Mouse (Mus musculus) hindbrain, embryonic 10.5 days (tissue): Measurements from ENCODE around the gene Lcn12. TPM values are rescaled to one million over a fixed set of nuclear protein-coding genes. Genes with fewer than 3 reads are reported as not detected.

Experiments used
- DNase-seq: peaks from one replicate; pipeline ENCODE4 v3.0.0-alpha.2; 2017; ENCODE audit warnings: low spot score
- H3K27ac ChIP-seq: fragments of 300-500 bp; sonication (generic); 2 replicates; pipeline ENCODE4 v1.5.1; 2016; ENCODE audit warnings: mild to moderate bottlenecking, moderate library complexity
- H3K27me3 ChIP-seq: fragments of 300-500 bp; sonication (generic); 2 replicates; pipeline ENCODE4 v1.6.1; 2016; ENCODE audit warnings: mild to moderate bottlenecking; ENCODE audit not compliant: poor library complexity, insufficient read depth, severe bottlenecking
- H3K36me3 ChIP-seq: fragments of 300-500 bp; sonication (generic); 2 replicates; pipeline ENCODE4 v1.6.1; 2016; ENCODE audit warnings: mild to moderate bottlenecking, moderate library complexity
- H3K4me1 ChIP-seq: fragments of 300-500 bp; sonication (generic); replicated peaks from 2 replicates; pipeline ENCODE4 v1.6.1; 2016; ENCODE audit warnings: mild to moderate bottlenecking
- H3K4me3 ChIP-seq: fragments of 300-500 bp; sonication (generic); 2 replicates; pipeline ENCODE4 v1.5.1; 2016; ENCODE audit warnings: mild to moderate bottlenecking, moderate library complexity
- H3K9me3 ChIP-seq: fragments of 300-500 bp; sonication (generic); 2 replicates; pipeline ENCODE4 v1.6.1; 2016; ENCODE audit warnings: mild to moderate bottlenecking, moderate library complexity
- WGBS: fragments of 180-500 bp; shearing (Covaris S2); methylation state at CpG from one replicate; pipeline ENCODE4 v1.1.7; 2016; 5-methylcytosine and 5-hydroxymethylcytosine counted together
- polyA plus RNA-seq: library from polyadenylated mRNA; unstranded; fragments of >200 nt; fragmentation: Nextera tagmentation; extraction: Ambion mirVana; gene quantifications from 2 replicates; pipeline ENCODE4 v1.2.1, GENCODE M21; 2016

The Lcn12 gene
- polyA plus RNA-seq, 1 experiment from 2014 or later, result not detected

DNA sequence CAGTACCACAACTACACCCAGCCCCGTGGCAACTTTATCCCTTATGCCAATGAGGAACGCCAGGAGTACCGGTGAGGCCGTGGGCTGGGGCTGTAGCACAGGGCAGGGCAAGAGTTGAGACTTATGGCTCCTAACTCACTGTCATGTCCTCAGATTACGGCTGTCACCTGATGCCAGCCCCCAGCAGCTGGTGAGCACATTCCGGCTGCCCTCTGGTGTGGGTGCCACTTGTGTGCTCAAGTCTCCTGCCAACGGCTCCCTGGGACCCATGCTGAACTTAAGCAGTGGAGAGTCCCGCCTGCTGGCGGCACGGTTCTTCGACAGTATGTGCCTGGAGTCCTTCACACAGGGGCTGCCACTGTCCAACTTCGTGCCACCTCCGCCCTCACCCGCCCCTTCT lies 51.0 kb downstream of the Lcn12 start:
- WGBS, result 90% methylated on average over 14 of the region's 14 CpGs
- no peaks in the 10 kb centered on the region for H3K9me3 ChIP-seq
- H3K4me3 ChIP-seq, result no peak overlapping the region
- no peaks in the 10 kb centered on the region for H3K27me3 ChIP-seq
- no peak overlapping the region for H3K27ac ChIP-seq
- no peak for DNase-seq
- peaks cover 92% of the 10 kb centered on the region for H3K36me3 ChIP-seq
- no peaks in the 10 kb centered on the region for H3K4me1 ChIP-seq

DNA sequence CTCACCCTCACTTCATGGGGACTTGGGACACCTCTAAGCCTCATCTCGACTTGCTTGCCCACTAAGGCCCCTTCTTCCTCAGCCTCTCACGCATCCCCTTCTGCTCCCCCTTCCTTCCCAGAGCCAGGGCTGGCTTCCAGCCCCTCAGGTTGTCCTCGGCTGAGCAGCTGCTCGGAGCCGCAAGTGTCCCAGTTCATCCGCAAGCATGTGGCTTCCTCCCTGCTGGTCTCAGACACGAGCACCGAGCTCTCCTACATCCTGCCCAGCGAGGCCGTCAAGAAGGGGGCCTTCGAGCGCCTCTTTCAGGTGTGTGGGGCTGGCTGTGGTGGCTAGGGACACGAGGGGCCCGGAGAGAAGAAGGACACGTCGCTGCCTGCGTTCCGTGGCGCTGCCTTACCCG lies 52.6 kb downstream of the Lcn12 start:
- Histone ChIP-seq H3K4me3 (no peak overlapping the region), H3K27ac (no peak overlapping the region), H3K27me3 (no peaks in the 10 kb centered on the region), H3K9me3 (no peaks in the 10 kb centered on the region), H3K4me1 (no peaks in the 10 kb centered on the region), H3K36me3 (peaks cover 91% of the 10 kb centered on the region)
- WGBS, result 86% methylated on average over 20 of the region's 20 CpGs
- no peak for DNase-seq

Other genes starting within 250 kb of the Lcn12 start
- 5.7 and 6.2 TPM in 2 replicates for gene AL732309.1, start 247.0 kb downstream of the Lcn12 start, polyA plus RNA-seq
- gene Tmem203, start 238.5 kb downstream of the Lcn12 start, polyA plus RNA-seq, result 18.7 and 20.3 TPM in 2 replicates
- gene Tprn, start 231.3 kb downstream of the Lcn12 start, polyA plus RNA-seq, result 8.1 and 9.5 TPM in 2 replicates
- gene Ssna1, start 221.5 kb downstream of the Lcn12 start, polyA plus RNA-seq, result 248 and 259 TPM in 2 replicates
- gene Anapc2, start 221.4 kb downstream of the Lcn12 start, polyA plus RNA-seq, result 150 and 156 TPM in 2 replicates
- gene Tmem210, start 205.8 kb downstream of the Lcn12 start, polyA plus RNA-seq, result not detected in 2 replicates
- gene Lrrc26, start 204.0 kb downstream of the Lcn12 start, polyA plus RNA-seq, result not detected in 2 replicates
- 1.2 and 4.5 TPM in 2 replicates for gene Grin1, start 174.7 kb downstream of the Lcn12 start, polyA plus RNA-seq
- 57.4 and 58.7 TPM in 2 replicates for gene Man1b1, start 161.6 kb downstream of the Lcn12 start, polyA plus RNA-seq
- gene Dpp7, start 137.6 kb downstream of the Lcn12 start, polyA plus RNA-seq, result 21.1 and 21.8 TPM in 2 replicates
- 7.4 and 10.1 TPM in 2 replicates for gene Uap1l1, start 128.2 kb downstream of the Lcn12 start, polyA plus RNA-seq
- 71.6 and 75.1 TPM in 2 replicates for gene Sapcd2, start 121.6 kb downstream of the Lcn12 start, polyA plus RNA-seq
- 0.31 TPM in 1 of 2 replicates, not detected in the other for gene Entpd2, start 98.0 kb downstream of the Lcn12 start, polyA plus RNA-seq
- gene Npdc1, start 94.6 kb downstream of the Lcn12 start, polyA plus RNA-seq, result 75.1 and 155 TPM in 2 replicates
- not detected in 2 replicates for gene Fut7, start 70.6 kb downstream of the Lcn12 start, polyA plus RNA-seq
- gene Abca2, start 65.2 kb downstream of the Lcn12 start, polyA plus RNA-seq, result 5.7 and 5.9 TPM in 2 replicates
- gene Clic3, start 37.1 kb downstream of the Lcn12 start, polyA plus RNA-seq, result 0.90 and 1.2 TPM in 2 replicates
- 17.0 and 31.3 TPM in 2 replicates for gene Paxx, start 32.8 kb downstream of the Lcn12 start, polyA plus RNA-seq
- 0.49 and 1.7 TPM in 2 replicates for gene Ptgds, start 23.9 kb downstream of the Lcn12 start, polyA plus RNA-seq
- gene Fbxw5, start 6.8 kb upstream of the Lcn12 start, polyA plus RNA-seq, result 88.3 and 109 TPM in 2 replicates
- 5.8 and 6.0 TPM in 2 replicates for gene C8g, start 7.8 kb upstream of the Lcn12 start, polyA plus RNA-seq
- 38.2 and 40.1 TPM in 2 replicates for gene Traf2, start 53.0 kb upstream of the Lcn12 start, polyA plus RNA-seq
- 376 and 388 TPM in 2 replicates for gene Edf1, start 63.9 kb upstream of the Lcn12 start, polyA plus RNA-seq
- gene Mamdc4, start 80.9 kb upstream of the Lcn12 start, polyA plus RNA-seq, result 1.4 and 3.8 TPM in 2 replicates
- 163 and 189 TPM in 2 replicates for gene Phpt1, start 81.3 kb upstream of the Lcn12 start, polyA plus RNA-seq
- 0.05 and 0.44 TPM in 2 replicates for gene Ajm1, start 87.8 kb upstream of the Lcn12 start, polyA plus RNA-seq
- gene Rabl6, start 114.6 kb upstream of the Lcn12 start, polyA plus RNA-seq, result 75.5 and 80.0 TPM in 2 replicates
- 0.17 and 0.18 TPM in 2 replicates for gene Ccdc183, start 123.8 kb upstream of the Lcn12 start, polyA plus RNA-seq
- 17.4 and 18.3 TPM in 2 replicates for gene Tmem141, start 128.1 kb upstream of the Lcn12 start, polyA plus RNA-seq
- gene Fcna, start 134.1 kb upstream of the Lcn12 start, polyA plus RNA-seq, result 1.00 and 1.2 TPM in 2 replicates
- not detected in 2 replicates for gene Lcn8, start 159.2 kb upstream of the Lcn12 start, polyA plus RNA-seq
- not detected in 2 replicates for gene Lcn5, start 164.0 kb upstream of the Lcn12 start, polyA plus RNA-seq
- not detected in 2 replicates for gene Lcn6, start 182.9 kb upstream of the Lcn12 start, polyA plus RNA-seq
- gene Lcn10, start 188.8 kb upstream of the Lcn12 start, polyA plus RNA-seq, result not detected in 2 replicates
- gene Obp2a, start 206.1 kb upstream of the Lcn12 start, polyA plus RNA-seq, result not detected in 2 replicates
- 77.9 and 86.1 TPM in 2 replicates for gene Bmyc, start 212.8 kb upstream of the Lcn12 start, polyA plus RNA-seq
- not detected in 2 replicates for gene Obp2b, start 243.1 kb upstream of the Lcn12 start, polyA plus RNA-seq